Mouse (Mus musculus): ENCODE measurements around the gene Serpinb1c.

- TF ChIP-seq CTCF (IDR thresholded peaks at IDR 0.05; ENCODE audit: borderline replicate concordance, insufficient read depth, low read length) (peak; percentile 55; the same call in 1 of the 2 replicates), POLR2A (IDR thresholded peaks at IDR 0.05; ENCODE audit: low read depth, low read length) (no peak)
These were observed 2.6 kb upstream of the Serpinb1c start for GRCm38 (mm10) chr13:32900639-32901038.
